Mouse (Mus musculus) embryonic facial prominence, embryonic 12.5 days (tissue): ENCODE data around the gene Gm6096. TPM values are rescaled to one million over a fixed set of nuclear protein-coding genes. Genes with fewer than 3 reads are reported as not detected.
"Not testable (repeated sequence)": the region's sequence is repeated elsewhere in the genome, so short reads cannot be mapped to it uniquely, and the experiment has no call there.

Source experiments
- ATAC-seq: fragments of 200-750 bp; cut with Nextera tagmentation; 2 replicates; pipeline ENCODE4 v1.8.0; 2017; ENCODE audit not compliant: insufficient number of reproducible peaks, insufficient read depth, low FRiP score, low TSS enrichment
- H3K27ac ChIP-seq: fragments of 300-500 bp; sonication (generic); 2 replicates; pipeline ENCODE4 v1.5.1; 2016; ENCODE audit warnings: mild to moderate bottlenecking
- H3K27me3 ChIP-seq: fragments of 300-500 bp; sonication (generic); 2 replicates; pipeline ENCODE4 v1.6.1; 2016; ENCODE audit warnings: mild to moderate bottlenecking, moderate library complexity
- H3K36me3 ChIP-seq: fragments of 300-500 bp; sonication (generic); 2 replicates; pipeline ENCODE4 v1.6.1; 2016; ENCODE audit warnings: mild to moderate bottlenecking
- H3K4me1 ChIP-seq: fragments of 300-500 bp; sonication (generic); 2 replicates; pipeline ENCODE4 v1.6.1; 2016
- H3K4me2 ChIP-seq: fragments of 300-500 bp; sonication (generic); replicated peaks from 2 replicates; pipeline ENCODE4 v1.6.1; 2016; ENCODE audit warnings: mild to moderate bottlenecking, moderate library complexity
- H3K4me3 ChIP-seq: fragments of 300-500 bp; sonication (generic); 2 replicates; pipeline ENCODE4 v1.5.1; 2016; ENCODE audit warnings: mild to moderate bottlenecking
- H3K9ac ChIP-seq: fragments of 300-500 bp; sonication (generic); 2 replicates; pipeline ENCODE4 v1.6.1; 2016; ENCODE audit warnings: mild to moderate bottlenecking, moderate library complexity
- H3K9me3 ChIP-seq: fragments of 300-500 bp; sonication (generic); 2 replicates; pipeline ENCODE4 v1.6.1; 2016; ENCODE audit warnings: mild to moderate bottlenecking, moderate library complexity
- WGBS: fragments of 180-500 bp; shearing (Covaris S2); methylation state at CpG from one replicate; pipeline ENCODE4 v1.1.7; 2016; 5-methylcytosine and 5-hydroxymethylcytosine counted together
- polyA plus RNA-seq: library from polyadenylated mRNA; unstranded; fragments of >200 nt; fragmentation: Nextera tagmentation; extraction: Ambion mirVana; gene quantifications from 2 replicates; pipeline ENCODE4 v1.2.1, GENCODE M21; 2016

The Gm6096 gene
- not detected in 2 replicates for polyA plus RNA-seq

GRCm38 (mm10) chr7:34250738-34251137 lies at the start of gene Gm6096:
Gm6096 (plus strand) TSS chr7:34251038.
- Histone ChIP-seq H3K27me3 (no peaks in the 10 kb centered on the region), H3K4me2 (no peak within 1 kb of the TSS), H3K4me3 (no peak within 1 kb of the TSS), H3K36me3 (peaks cover 41% of the 10 kb centered on the region; the same call in 1 of the 2 replicates), H3K9ac (no peak within 1 kb of the TSS), H3K27ac (no peak within 1 kb of the TSS), H3K4me1 (no peaks in the 10 kb centered on the region), H3K9me3 (no peaks in the 10 kb centered on the region)
- ATAC-seq = no peak
- WGBS = 94% methylated on average over 7 of the region's 7 CpGs

- H3K9ac ChIP-seq, H3K4me1 ChIP-seq, ATAC-seq, H3K27me3 ChIP-seq, H3K27ac ChIP-seq, H3K4me3 ChIP-seq, H3K9me3 ChIP-seq, H3K4me2 ChIP-seq: not testable (repeated sequence)
- H3K36me3 ChIP-seq = peaks cover 68% of the 10 kb centered on the region
- WGBS = 94% methylated on average over 10 of the region's 10 CpGs
These were observed 48.7 kb upstream of the Gm6096 start for GRCm38 (mm10) chr7:34202147-34202546.

DNA sequence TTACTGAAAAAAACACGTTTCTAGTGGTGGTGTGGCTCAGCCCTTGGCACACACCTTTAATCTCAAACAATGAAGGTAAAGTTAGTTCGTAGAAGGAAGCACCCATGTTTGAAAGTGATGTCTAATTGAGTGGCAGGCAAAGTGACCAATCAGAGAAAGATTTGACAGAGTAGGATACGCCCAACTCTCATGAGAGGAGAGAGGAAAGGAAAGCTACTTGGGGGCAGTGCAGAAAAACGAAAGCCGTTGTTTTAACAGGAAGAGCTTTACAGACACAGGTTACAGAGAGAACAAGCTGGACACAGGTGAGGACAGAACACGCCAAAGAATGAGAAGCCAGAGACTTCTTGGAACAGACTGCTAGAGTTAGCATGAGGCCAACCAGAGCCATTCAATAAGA lies 44.5 kb upstream of the Gm6096 start:
- Histone ChIP-seq H3K4me2 (no peak overlapping the region), H3K27me3 (no peaks in the 10 kb centered on the region), H3K9ac (no peak overlapping the region), H3K4me1 (no peaks in the 10 kb centered on the region), H3K27ac (no peak overlapping the region), H3K4me3 (no peak overlapping the region), H3K9me3 (no peaks in the 10 kb centered on the region), H3K36me3 (peaks cover 98% of the 10 kb centered on the region)
- ATAC-seq = no peak
- WGBS = 94% methylated on average over 6 of the region's 6 CpGs

DNA sequence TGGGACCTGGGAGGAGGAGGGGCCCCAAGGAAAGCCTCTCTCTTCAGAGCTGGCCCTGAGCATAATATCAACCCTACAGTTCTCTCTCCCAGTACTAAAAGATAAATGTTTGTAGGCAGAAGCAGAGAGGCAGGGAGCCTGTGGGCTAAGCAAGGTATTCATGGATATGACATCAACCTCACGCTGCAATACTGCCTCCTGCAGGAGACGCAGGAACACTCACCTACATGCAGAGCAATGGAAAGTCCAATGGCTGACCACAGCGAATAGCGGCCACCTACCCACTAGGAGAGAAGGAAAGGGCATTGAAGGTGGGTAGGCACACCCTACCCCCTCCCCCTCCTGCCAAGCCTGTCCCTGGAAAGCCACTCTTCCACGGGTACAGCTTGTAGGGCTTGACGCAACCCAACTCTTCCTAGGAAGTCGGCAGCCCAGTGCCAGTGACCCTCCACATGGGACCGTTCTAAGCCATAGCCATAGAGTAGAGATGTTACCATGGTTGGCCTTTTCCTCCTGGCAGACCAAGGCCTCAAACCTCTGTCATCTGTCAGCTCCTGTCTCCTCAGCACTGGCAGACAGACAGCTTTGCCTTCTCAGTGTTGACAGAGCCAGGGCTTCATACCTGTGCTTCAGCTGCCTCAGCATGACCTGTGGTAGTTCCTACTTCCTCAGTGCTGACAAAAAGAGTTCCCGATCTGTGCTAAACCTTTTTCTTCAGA lies 42.7 kb upstream of the Gm6096 start:
- 93% methylated on average over 9 of the region's 9 CpGs for WGBS
- Histone ChIP-seq H3K27me3 (no peaks in the 10 kb centered on the region), H3K36me3 (peaks cover 98% of the 10 kb centered on the region), H3K4me1 (no peaks in the 10 kb centered on the region), H3K9ac (no peak overlapping the region), H3K9me3 (no peaks in the 10 kb centered on the region), H3K27ac (no peak overlapping the region), H3K4me3 (no peak overlapping the region), H3K4me2 (no peak overlapping the region)
- no peak for ATAC-seq

- Histone ChIP-seq H3K36me3 (peaks cover 98% of the 10 kb centered on the region), H3K9ac (no peak overlapping the region), H3K4me1 (no peaks in the 10 kb centered on the region), H3K27ac (no peak overlapping the region), H3K4me2 (no peak overlapping the region), H3K9me3 (no peaks in the 10 kb centered on the region), H3K4me3 (no peak overlapping the region), H3K27me3 (no peaks in the 10 kb centered on the region)
- WGBS = 92% methylated on average over 7 of the region's 7 CpGs
- no peak for ATAC-seq
These were observed 37.6 kb upstream of the Gm6096 start for GRCm38 (mm10) chr7:34213281-34213680.

DNA sequence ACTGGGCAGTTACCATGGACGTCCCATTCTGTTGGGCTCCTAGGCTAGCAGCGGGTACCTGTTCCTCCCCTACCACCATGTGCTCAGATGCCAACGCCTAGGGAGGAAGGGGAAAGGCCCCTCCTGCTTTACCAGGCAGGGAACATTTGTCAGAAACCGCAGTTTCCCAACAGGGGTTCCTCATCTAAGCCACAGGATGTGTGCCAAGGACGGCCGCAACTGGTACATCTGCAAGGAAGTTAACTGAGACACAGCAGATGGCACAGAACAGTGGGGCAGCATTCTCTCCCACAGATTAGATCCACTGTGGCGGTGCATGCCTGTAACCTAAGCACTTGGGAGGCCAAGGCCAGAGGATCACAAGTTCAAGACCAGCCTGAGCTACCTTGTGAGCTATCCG lies 36.2 kb upstream of the Gm6096 start:
- H3K4me3 ChIP-seq = no peak overlapping the region
- no peak overlapping the region for H3K27ac ChIP-seq
- 94% methylated on average over 8 of the region's 8 CpGs for WGBS
- peaks cover 98% of the 10 kb centered on the region for H3K36me3 ChIP-seq
- no peak for ATAC-seq
- H3K4me2 ChIP-seq = no peak overlapping the region
- H3K27me3 ChIP-seq = no peaks in the 10 kb centered on the region
- H3K9ac ChIP-seq = no peak overlapping the region
- H3K4me1 ChIP-seq = no peaks in the 10 kb centered on the region
- H3K9me3 ChIP-seq = no peaks in the 10 kb centered on the region

- no peaks in the 10 kb centered on the region for H3K9me3 ChIP-seq
- H3K4me3 ChIP-seq = no peak overlapping the region
- H3K27ac ChIP-seq = no peak overlapping the region
- H3K4me2 ChIP-seq = no peak overlapping the region
- no peaks in the 10 kb centered on the region for H3K27me3 ChIP-seq
- 77% methylated on average over 9 of the region's 9 CpGs for WGBS
- H3K36me3 ChIP-seq = peaks cover 97% of the 10 kb centered on the region
- H3K4me1 ChIP-seq = no peaks in the 10 kb centered on the region
- no peak for ATAC-seq
- H3K9ac ChIP-seq = no peak overlapping the region
These were observed 35.4 kb upstream of the Gm6096 start for GRCm38 (mm10) chr7:34215481-34215880.

GRCm38 (mm10) chr7:34216474-34216873 lies 34.4 kb upstream of the Gm6096 start:
- Histone ChIP-seq H3K36me3 (peaks cover 97% of the 10 kb centered on the region), H3K4me2 (no peak overlapping the region), H3K4me3 (no peak overlapping the region), H3K4me1 (no peaks in the 10 kb centered on the region), H3K27ac (no peak overlapping the region), H3K9me3 (no peaks in the 10 kb centered on the region), H3K27me3 (no peaks in the 10 kb centered on the region), H3K9ac (no peak overlapping the region)
- 90% methylated on average over 10 of the region's 10 CpGs for WGBS
- ATAC-seq = no peak

DNA sequence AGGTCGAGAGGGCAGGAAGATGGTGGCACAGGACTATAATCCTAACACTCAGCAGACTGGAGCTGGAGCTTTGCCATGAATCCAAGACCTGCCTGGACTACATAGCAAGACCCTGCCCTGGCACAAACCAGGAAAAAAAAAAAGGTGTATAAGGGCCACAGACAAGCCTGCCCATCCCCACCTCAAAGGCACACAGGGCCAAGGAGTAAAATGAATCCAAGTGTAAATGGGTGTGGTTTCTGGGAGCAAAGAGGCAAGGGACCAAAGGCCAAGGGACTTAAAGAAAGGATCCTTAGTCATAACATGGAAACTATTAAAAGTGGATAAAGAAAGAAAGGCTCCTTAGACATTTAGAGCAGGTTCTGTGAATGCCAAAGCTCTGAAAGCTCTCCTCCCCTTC lies 32.3 kb upstream of the Gm6096 start:
- H3K36me3 ChIP-seq = peaks cover 97% of the 10 kb centered on the region
- WGBS = 87% methylated on average over 1 of the region's 1 CpGs
- no peak overlapping the region for H3K9ac ChIP-seq
- no peaks in the 10 kb centered on the region for H3K9me3 ChIP-seq
- no peaks in the 10 kb centered on the region for H3K4me1 ChIP-seq
- no peak overlapping the region for H3K27ac ChIP-seq
- no peak overlapping the region for H3K4me2 ChIP-seq
- no peak overlapping the region for H3K4me3 ChIP-seq
- H3K27me3 ChIP-seq = no peaks in the 10 kb centered on the region
- ATAC-seq = no peak

GRCm38 (mm10) chr7:34221594-34222250 lies 29.1 kb upstream of the Gm6096 start:
- no peak overlapping the region for H3K27ac ChIP-seq
- H3K4me3 ChIP-seq = no peak overlapping the region
- ATAC-seq = no peak
- H3K9ac ChIP-seq = no peak overlapping the region
- H3K36me3 ChIP-seq = peaks cover 95% of the 10 kb centered on the region
- 89% methylated on average over 9 of the region's 9 CpGs for WGBS
- no peaks in the 10 kb centered on the region for H3K9me3 ChIP-seq
- no peaks in the 10 kb centered on the region for H3K27me3 ChIP-seq
- no peaks in the 10 kb centered on the region for H3K4me1 ChIP-seq
- no peak overlapping the region for H3K4me2 ChIP-seq

- Histone ChIP-seq H3K4me1 (no peaks in the 10 kb centered on the region), H3K9ac (no peak overlapping the region), H3K27ac (no peak overlapping the region), H3K9me3 (no peaks in the 10 kb centered on the region), H3K4me3 (no peak overlapping the region), H3K27me3 (no peaks in the 10 kb centered on the region), H3K4me2 (no peak overlapping the region), H3K36me3 (peaks cover 95% of the 10 kb centered on the region)
- no peak for ATAC-seq
- 89% methylated on average over 10 of the region's 10 CpGs for WGBS
These were observed 28.5 kb upstream of the Gm6096 start for GRCm38 (mm10) chr7:34222340-34222739.

DNA sequence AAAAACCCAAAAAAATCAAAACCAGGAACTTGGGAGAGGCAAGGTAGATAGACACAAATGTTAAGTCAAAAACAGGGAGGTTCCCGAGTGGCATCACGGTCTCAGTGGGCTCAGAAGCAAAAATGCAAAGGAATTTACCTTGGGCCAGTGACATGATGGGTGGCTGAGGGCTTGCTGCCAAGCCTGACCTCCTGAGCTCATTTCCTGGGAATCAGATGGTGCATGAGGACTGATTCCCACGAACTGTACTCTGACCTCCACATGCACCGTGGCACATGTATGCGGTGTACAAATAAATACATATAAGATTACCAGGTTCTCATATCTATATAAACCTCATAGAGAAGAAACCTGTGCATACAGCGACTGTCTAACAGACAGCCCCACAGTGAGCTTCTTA lies 26.5 kb upstream of the Gm6096 start:
- Histone ChIP-seq H3K4me3 (no peak overlapping the region), H3K4me1 (peaks cover 15% of the 10 kb centered on the region), H3K4me2 (no peak overlapping the region), H3K9ac (no peak overlapping the region), H3K9me3 (no peaks in the 10 kb centered on the region), H3K27me3 (no peaks in the 10 kb centered on the region), H3K27ac (no peak overlapping the region), H3K36me3 (peaks cover 83% of the 10 kb centered on the region)
- ATAC-seq = no peak
- 94% methylated on average over 6 of the region's 6 CpGs for WGBS
